Mouse (Mus musculus): Measurements from ENCODE around the gene Commd9.

Commd9 gene

DNA sequence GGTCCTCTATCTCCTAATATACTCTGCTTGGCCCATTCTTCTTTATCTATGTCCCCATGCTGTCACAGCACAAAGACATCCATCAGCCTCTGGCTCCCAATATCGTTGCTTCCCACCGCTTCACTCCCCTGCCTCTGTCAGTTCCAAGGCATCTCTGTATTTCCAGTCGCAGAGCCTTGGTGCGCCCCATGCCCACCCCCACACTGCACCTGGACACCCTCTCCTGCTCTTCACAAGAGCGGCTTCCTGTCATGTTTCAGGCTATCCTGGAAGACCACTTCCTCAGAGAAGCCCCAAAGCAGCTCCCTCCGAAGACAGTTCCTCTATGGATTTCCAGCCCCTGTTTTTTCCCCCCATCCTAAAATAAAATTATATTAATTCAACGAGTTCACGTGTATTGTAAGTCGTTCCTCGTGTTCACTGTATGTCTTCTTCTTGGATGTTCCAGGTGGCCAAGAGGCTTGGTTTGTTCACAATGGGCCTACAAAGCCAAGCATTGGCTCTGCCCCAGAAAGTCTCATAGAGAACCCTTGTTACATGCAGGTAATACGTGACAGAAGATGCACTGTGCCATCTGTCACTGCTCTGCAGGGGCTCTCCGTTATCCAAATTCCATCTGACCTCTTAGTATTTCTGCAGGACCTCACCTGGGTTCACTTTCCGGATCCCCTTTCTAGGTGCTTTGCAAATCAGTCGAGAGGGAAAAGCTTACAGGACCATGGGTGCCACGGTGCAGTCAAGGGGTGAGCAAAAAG, 23.5 kb downstream of the Commd9 start:
- DNase-seq, result no peak

DNA sequence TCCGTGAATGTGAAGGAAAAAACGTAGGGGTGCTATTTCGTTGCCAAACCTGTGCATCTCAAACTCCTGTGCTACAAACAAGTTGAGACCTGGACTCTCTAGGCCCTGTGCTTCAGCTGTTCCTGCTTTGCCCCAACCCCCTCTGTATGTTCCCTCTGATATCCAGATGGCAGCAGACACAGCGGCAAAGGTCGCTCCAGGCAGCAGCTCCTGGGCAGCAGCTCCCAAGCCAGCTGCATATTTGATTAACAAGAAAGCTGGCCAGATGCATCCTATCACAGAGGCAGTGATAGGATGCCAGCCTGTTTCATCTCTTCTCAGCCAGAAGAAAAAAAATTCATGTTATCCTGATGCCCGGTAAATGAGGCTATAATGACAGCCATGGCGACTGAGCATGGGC, 32.5 kb downstream of the Commd9 start:
- no peak for DNase-seq

DNA sequence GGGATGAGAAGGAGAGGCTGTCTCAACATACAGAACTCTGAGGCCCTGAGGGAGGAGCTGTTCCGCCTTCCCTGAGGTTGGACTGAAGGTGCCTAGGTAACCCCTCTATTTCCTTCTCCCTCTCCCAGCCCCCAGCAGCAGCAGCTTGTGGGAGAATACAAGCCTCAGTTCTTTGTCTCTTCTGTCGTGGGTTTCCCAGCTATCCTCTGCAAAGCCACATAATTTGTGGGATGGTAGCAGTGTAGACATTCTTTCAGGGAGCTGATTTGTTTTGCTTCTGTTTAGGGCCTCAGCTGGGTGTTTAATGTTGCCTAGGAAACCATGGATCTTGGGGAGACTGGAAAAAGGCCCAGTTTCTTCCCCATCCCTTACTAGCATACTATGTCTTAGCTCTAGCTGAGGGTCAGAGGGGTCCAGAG, 34.1 kb downstream of the Commd9 start:
- DNase-seq, result no peak

DNA sequence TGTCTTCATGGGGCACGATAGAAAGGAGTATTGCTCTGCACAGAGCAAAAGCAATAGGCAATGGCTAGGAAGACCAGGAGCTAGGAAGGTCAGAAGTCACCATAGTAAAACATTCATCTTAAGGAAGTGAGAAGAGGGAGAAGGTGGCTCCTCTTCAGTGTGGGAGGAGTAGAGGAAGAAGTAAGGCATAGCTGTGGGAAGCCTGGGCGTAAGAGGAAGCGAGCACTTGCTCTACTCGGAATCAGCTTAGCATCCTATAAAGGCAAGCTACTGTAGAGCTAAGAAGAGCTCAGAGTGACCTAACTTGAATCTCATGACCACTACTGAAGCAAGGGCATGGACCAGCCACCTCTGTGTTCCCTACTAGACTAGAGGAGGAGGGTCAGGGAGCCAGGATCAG, 36.3 kb downstream of the Commd9 start:
- DNase-seq, result no peak

DNA sequence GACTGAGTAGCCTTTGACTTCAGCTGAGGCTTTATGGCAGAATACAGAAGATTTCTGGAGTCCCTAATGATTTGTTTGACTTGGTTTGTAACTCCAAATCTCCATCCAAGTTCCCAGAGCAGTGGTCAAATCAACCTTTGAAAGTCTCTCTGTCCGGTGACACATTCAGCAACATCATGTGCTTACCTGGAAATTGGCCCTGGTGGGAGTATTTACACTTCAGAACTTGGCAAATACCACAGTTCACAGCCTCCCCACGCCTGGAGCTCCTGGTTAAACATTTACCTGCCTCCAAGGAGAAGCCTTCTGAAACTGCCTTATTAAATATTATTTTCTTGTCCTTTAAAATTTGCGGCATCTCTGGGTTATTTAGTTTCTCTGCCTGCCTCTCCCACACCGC, 37.1 kb downstream of the Commd9 start:
- peak; percentile 56 to 66 for DNase-seq

DNA sequence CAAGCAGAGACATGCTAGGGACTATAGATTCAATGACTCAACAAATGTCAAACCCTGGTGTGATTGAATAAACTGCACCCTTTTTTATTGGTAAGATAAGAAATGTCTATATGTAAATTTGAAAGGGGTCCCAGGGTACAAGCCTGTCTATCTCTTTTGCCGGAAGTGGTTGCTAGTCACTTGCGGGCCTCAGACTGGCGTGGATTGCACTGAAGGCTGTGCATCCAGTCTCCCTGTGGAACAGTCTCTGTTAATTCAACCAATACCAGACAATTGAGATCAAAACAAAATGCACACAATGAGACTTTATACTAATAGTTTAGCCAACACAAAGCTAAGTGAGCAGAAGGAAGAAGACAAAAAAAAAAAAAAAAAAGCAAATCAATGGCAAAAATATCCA, 39.1 kb downstream of the Commd9 start:
- no peak for DNase-seq

DNA sequence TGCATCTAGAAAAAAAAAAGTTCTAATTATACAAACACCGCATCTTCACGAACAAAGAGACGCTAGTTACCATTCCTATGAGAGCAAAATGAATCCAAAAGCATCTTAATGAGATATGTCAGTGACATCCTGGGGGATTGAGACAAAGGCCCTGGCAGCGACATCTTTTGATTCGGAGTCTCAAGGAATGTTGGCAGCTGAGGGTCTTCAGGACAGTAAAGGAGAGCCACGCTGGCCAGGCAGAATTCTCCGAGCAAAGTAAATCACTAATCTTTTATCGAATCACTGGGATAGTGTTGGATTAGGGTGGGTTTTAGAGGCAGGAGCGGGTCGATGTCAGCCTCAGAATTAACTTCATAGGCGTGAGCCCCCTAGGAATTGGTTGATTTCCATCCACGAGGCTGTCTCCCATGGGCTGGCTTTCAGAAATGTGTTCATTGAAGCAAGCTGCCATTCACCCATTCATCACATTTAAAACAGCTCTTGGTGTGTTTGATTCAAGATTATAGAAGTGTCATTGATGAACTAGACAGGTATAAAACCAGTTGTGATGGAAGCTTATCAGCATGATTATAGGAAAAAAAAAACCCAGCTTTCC, 39.6 kb downstream of the Commd9 start:
- no peak for DNase-seq

DNA sequence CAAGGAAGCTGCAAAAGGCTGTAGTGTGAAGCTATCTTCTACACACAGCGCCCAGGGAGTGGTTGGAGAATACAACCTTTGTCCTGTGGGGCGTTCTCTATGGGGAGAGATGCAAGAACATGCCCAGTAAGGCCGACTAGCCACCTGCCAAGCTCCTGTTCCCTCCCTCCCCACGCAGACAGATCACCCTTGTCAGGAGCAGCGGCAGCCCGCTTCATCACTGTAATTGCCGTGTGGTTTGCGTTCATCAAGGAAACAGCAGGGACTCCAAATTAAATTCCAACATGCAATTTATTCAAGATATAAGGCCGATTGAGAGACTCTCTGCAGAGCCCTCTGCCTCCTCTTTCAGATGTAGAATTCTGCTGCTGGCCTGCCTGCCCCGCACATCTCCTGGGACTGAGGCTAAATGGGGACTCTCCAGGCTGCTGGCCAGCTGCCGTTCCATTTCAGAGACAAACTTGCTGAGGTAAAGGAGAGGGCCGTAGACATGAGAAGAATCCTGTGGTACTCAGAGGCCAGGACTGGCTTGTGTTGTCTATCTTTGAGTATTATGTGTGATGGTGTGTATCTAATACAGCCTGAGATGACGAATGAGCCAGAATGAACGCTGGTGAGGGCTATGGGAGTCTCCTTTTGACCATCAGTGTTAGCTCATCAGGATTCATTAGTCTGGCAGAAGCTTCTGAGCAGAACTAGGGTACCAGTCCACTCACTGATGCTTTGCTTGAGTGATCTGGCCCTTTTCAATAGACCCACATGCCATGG, 46.3 kb downstream of the Commd9 start:
- no peak for DNase-seq

DNA sequence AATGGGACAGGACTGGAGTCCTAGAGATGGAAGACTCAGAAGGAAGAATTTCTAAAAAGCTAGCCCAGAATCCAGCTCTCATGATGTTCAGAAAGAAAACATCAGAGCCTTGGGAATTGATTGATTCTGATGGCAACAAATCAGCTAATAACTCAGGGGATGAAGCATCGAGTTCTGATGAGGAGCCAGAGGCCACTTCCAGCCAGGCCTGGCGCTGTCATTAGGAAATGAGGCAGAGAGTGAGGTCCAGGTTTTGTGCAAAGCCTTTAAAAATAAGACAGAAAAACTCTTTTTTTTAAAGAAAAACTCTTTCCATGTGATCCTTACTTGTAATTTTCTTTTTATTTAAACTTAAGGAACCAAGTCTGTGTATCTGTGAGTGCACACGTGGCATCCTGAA, 47.3 kb downstream of the Commd9 start:
- no peak for DNase-seq

DNA sequence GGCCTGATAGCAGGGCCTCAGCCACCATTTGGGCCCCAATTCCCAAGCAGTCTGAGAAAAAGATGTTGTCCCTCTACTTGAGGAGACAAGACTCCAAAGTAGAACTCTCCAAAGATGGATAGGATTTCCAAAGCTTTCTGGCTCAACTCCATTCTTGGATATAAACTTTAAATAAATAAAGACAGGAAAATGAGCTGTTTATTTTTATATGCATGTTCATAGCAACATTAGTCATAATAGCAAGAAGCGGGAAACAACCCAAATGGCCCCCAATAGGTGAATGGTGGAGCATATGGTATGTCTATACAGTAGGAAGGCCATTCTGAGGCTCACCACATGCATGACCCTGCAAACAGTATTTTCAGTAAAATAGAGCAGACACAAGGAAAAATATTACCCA, 49.0 kb downstream of the Commd9 start:
- DNase-seq, result no peak

DNA sequence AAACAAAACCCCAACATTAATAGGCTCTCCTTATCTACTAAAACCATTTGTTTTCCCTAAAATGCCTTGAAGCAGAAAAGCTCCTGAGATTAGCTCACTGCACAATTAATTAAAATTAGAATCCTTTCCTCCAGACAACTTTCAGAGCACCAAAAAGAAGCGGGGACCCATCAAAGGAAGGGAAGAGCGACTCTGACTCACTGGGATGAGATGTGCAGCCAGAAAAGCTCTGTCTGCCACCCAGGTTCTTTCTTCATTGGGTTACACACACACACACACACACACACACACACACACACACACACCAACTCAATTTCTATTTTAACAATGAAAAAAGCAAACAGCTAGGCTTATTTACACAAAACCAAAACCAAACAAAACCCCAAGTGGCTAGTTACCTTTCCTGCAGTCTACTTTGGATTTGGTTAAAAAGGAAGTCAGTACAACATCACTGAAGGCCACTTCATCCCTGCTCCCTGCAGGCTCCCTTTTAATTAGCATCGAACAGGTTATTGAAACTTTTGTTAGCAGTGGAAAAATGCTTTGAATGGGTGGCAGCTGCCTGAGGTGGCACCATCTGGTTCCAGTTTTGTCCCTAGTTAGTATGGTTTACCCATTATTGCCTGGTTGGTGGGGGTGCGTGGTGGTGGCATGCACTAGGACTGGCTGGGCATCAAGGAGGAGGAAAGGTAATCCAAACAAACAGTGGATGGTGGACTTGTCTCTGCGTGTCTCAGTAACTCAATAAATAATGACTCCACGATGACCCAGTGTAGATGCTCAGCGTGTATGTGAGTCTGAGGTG, 64.9 kb downstream of the Commd9 start:
- peak in 1 of 2 experiments; percentile 35 for DNase-seq

Data from lung, adult 18-20 months (tissue).